Mouse (Mus musculus) intestine, embryonic 14.5 days (tissue): ENCODE results near the gene Cib4. TPM values are rescaled to one million over a fixed set of nuclear protein-coding genes. Genes with fewer than 3 reads are reported as not detected.
A peak's percentile ranks its signal among the peaks of the same experiment; 100 is the strongest.

Source experiments
- ATAC-seq: fragments of 200-750 bp; cut with Nextera tagmentation; replicated peaks from 2 replicates; pipeline ENCODE4 v1.8.0; 2017; ENCODE audit warnings: low read depth, moderate number of reproducible peaks, moderate TSS enrichment, moderate library complexity; ENCODE audit not compliant: low FRiP score, low TSS enrichment
- DNase-seq: peaks from one replicate; pipeline ENCODE4 v3.0.0-alpha.2; 2018; ENCODE audit warnings: low spot score
- H3K27ac ChIP-seq: fragments of 300-500 bp; sonication (generic); 2 replicates; pipeline ENCODE4 v1.5.1; 2014; ENCODE audit warnings: low read depth, mild to moderate bottlenecking, control low read depth
- H3K27me3 ChIP-seq: fragments of 300-500 bp; sonication (generic); replicated peaks from 2 replicates; pipeline ENCODE4 v1.6.1; 2014; ENCODE audit warnings: low read length, control low read depth; ENCODE audit not compliant: control insufficient read depth, insufficient read depth
- H3K36me3 ChIP-seq: fragments of 300-500 bp; sonication (generic); 2 replicates; pipeline ENCODE4 v1.6.1; 2014; ENCODE audit warnings: low read length, control low read depth; ENCODE audit not compliant: control insufficient read depth, insufficient read depth
- H3K4me1 ChIP-seq: fragments of 300-500 bp; sonication (generic); replicated peaks from 2 replicates; pipeline ENCODE4 v1.6.1; 2014; ENCODE audit warnings: low read length, control low read depth, mixed read lengths; ENCODE audit not compliant: control insufficient read depth, insufficient read depth
- H3K4me2 ChIP-seq: fragments of 300-500 bp; sonication (generic); 2 replicates; pipeline ENCODE4 v1.6.1; 2014; ENCODE audit warnings: low read length
- H3K4me3 ChIP-seq: fragments of 300-500 bp; sonication (generic); 2 replicates; pipeline ENCODE4 v1.5.1; 2014; ENCODE audit warnings: low read depth, low read length, control low read depth, mixed read lengths
- H3K9ac ChIP-seq: fragments of 300-500 bp; sonication (generic); 2 replicates; pipeline ENCODE4 v1.6.1; 2014; ENCODE audit warnings: mild to moderate bottlenecking, low read length
- H3K9me3 ChIP-seq: fragments of 300-500 bp; sonication (generic); 2 replicates; pipeline ENCODE4 v1.6.1; 2016; ENCODE audit warnings: low read length, control low read depth; ENCODE audit not compliant: control insufficient read depth
- WGBS: fragments of 180-500 bp; shearing (Covaris S2); extraction: QIAGEN DNeasy Blood & Tissue Kit; methylation state at CpG from one replicate; pipeline ENCODE4 v1.1.7; 2014; 5-methylcytosine and 5-hydroxymethylcytosine counted together
- polyA plus RNA-seq: library from polyadenylated mRNA; unstranded; fragments of >200 nt; fragmentation: Nextera tagmentation; extraction: Ambion mirVana; gene quantifications from 2 replicates; pipeline ENCODE4 v1.2.1, GENCODE M21; 2014

The Cib4 gene
- polyA plus RNA-seq, 1 experiment from 2014 or later: not detected

DNA sequence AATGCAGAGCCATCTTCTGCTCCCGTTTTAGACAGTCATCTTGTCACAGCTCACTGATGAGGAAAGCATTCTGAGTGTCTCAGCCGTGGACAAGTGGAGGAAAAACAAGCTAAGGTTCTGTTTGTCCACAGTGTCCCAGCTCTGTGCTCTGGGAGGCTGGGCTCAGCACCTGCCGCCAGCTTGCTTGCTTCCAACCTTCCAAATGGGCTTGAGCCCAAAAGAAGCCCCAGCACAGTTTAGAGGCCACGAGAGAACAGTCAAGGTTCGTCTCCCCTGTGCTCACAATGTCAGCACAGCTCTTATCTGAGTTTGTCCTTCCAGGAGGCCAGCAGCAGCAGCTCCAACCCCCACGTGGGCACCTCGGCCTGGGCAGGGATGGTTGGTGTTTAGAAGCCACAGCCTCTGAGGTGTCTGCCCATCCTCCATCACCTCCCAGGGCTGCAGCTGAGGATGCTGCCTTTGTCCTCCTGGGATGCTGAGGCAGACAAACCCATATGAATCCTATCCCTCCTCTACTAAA, 9.5 kb downstream of the Cib4 start:
- Histone ChIP-seq H3K27me3 (no peaks in the 10 kb centered on the region), H3K4me3 (no peak overlapping the region), H3K4me1 (no peaks in the 10 kb centered on the region; the same call in 1 of the 2 replicates), H3K9ac (no peak overlapping the region), H3K27ac (no peak overlapping the region), H3K9me3 (no peaks in the 10 kb centered on the region), H3K4me2 (no peak overlapping the region), H3K36me3 (no peaks in the 10 kb centered on the region)
- DNase-seq: no peak
- ATAC-seq: no peak
- WGBS: 52% methylated on average over 7 of the region's 7 CpGs

DNA sequence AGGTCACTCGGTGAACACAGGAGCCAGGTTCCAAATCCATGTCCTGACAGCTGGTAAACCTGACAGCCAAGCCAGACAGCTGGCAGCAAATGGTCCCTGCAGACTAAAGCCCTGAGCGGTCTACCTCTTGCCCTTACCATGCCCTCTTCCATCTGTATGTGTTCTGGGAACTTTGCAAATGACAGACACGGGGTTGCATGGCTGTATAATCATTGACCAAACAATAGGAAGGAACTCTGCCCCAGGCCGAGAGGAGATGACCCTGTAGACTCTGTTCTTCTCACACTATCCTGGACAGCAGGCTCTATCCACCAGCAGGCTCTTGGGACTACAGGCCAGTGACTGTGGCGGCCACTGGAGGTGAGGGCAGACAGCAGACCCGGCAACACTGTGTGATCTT, 11.0 kb downstream of the Cib4 start:
- ATAC-seq: no peak
- Histone ChIP-seq H3K27ac (no peak overlapping the region), H3K27me3 (no peaks in the 10 kb centered on the region)

DNA sequence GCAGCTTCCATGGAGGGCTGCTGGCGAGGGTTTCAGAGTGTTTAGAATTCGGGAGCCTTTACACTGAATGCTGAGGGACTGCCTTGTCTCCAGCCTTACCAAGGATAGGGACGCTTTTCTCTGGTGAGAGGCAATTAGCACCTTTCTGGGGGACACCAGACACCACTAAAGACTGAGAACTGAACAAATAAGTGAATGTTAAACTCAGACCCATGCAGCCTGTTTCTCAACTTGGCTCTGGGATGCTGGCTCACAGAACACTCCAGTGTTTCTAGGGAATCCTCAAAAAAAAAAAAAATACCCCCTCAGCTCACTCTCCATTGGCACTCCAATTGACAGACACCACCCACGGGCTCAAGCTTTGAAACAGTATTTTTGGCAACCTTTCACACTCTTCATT, 16.7 kb downstream of the Cib4 start:
- H3K9ac ChIP-seq: no peak overlapping the region
- H3K36me3 ChIP-seq: no peaks in the 10 kb centered on the region
- no peak overlapping the region for H3K4me3 ChIP-seq
- no peak overlapping the region for H3K27ac ChIP-seq
- 32% methylated on average over 4 of the region's 4 CpGs for WGBS
- no peaks in the 10 kb centered on the region for H3K9me3 ChIP-seq
- H3K4me1 ChIP-seq: peaks cover 17% of the 10 kb centered on the region
- ATAC-seq (no peak), DNase-seq (no peak)
- H3K4me2 ChIP-seq: no peak overlapping the region
- H3K27me3 ChIP-seq: no peaks in the 10 kb centered on the region

More for the DNA sequence above, 11.0 kb downstream of the Cib4 start:
- DNase-seq: no peak
- Histone ChIP-seq H3K4me3 (no peak overlapping the region), H3K9ac (no peak overlapping the region), H3K4me2 (no peak overlapping the region), H3K4me1 (no peaks in the 10 kb centered on the region; the same call in 1 of the 2 replicates), H3K9me3 (no peaks in the 10 kb centered on the region), H3K36me3 (no peaks in the 10 kb centered on the region)
- 68% methylated on average over 6 of the region's 6 CpGs for WGBS

DNA sequence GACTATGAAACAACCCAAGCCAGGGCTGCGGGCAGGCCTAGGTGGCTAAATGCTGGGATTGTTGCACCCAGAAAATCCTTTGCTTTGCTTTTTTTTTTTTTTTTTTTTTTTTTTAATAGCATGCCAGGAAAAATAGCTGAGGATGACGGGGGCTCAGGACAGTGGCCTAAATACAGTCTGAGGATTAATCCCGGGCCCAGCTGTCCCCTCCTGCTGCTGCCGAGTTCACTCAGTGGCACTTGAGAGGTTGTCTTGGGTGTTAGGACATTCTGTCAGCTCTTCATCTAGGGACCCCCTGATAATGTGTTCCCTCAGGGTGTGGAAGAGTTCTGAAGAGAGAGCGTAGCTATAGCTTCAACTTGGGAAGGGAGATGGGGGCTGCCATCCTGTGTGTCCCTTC, 18.5 kb downstream of the Cib4 start:
- WGBS: 73% methylated on average over 5 of the region's 5 CpGs
- ATAC-seq: no peak
- no peaks in the 10 kb centered on the region for H3K27me3 ChIP-seq
- H3K9me3 ChIP-seq: no peaks in the 10 kb centered on the region
- no peak overlapping the region for H3K9ac ChIP-seq
- DNase-seq: no peak
- H3K27ac ChIP-seq: peak overlapping the region; percentile 85
- H3K4me3 ChIP-seq: no peak overlapping the region
- H3K4me1 ChIP-seq: peaks cover 17% of the 10 kb centered on the region
- no peaks in the 10 kb centered on the region for H3K36me3 ChIP-seq
- H3K4me2 ChIP-seq: no peak overlapping the region

DNA sequence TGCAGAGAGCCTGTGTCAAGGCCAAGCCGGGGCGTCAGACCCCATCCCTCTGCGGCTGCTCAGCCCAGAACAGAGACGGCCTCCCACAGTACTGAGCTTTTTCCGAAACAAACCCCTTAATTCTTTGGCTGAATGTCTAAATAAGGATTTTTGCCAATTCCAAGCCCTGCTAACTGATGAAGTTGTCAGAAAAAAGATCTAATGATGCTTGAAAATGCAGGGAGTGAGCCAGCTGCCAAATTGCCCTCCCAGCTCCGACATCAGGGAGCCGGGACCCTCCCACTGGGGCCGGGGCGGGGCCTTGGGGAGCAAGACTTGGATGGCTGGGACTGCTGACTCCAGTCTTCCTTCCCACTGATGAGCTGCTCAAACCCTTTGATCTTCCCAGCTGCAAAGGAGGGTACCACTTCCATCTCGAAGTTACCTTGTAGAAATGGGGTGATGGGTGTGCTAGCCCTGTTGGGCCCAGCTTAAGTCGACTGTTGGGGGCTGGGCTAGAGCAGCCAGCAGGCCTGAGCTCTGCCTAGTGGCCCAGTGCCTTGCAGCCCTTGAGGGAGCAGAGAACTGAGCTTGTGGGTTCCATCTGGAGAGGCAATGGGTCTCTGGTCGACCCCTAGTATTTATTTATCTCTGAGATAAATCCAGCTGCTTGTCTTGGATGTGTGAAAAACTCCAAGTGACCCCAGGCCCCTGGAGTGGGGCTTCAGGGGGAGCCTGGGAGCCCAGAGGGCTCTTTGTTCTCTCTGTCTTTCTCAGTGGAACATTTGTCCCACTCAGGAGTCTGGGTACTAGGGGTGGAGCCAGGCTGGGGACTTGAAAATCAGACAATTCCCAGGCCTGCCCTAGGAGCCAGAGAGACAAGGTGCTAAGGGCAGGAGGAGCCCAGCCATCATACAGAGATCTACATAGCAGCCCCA, 19.5 kb downstream of the Cib4 start:
- peak overlapping the region; percentile 85 for H3K27ac ChIP-seq

DNA sequence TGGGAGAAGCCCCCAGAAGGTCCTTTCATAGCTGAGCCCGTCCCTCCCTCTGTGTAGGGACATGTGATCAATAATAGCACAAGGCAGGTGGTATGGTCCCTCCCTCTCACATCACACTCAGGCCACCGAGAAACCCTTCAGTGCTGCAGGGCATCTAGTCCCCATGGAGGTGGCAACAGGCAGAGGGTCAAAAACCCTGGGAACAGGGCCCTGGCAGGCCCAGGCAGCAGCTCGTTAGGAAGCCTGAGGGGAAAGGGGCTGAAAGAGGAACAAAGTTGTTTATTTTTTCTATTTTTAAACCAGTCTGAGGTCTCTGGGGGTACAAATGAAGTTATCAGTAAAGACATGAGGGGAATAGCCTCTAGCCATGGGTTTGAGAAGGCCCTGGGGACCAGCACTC, 21.4 kb downstream of the Cib4 start:
- 60% methylated on average over 3 of the region's 3 CpGs for WGBS
- H3K9me3 ChIP-seq: no peaks in the 10 kb centered on the region
- no peak overlapping the region for H3K27ac ChIP-seq
- peaks cover 28% of the 10 kb centered on the region for H3K4me1 ChIP-seq
- ATAC-seq (no peak), DNase-seq (no peak)
- H3K27me3 ChIP-seq: no peaks in the 10 kb centered on the region
- H3K36me3 ChIP-seq: no peaks in the 10 kb centered on the region
- H3K4me3 ChIP-seq: no peak overlapping the region
- no peak overlapping the region for H3K4me2 ChIP-seq
- H3K9ac ChIP-seq: no peak overlapping the region

More for the DNA sequence above, 19.5 kb downstream of the Cib4 start:
- H3K4me2 ChIP-seq: no peak overlapping the region
- WGBS: 10% methylated on average over 12 of the region's 12 CpGs
- ATAC-seq (peak; percentile 80), DNase-seq (peak; percentile 72)
- no peaks in the 10 kb centered on the region for H3K27me3 ChIP-seq
- H3K36me3 ChIP-seq: no peaks in the 10 kb centered on the region
- H3K4me3 ChIP-seq: no peak overlapping the region
- H3K4me1 ChIP-seq: peaks cover 17% of the 10 kb centered on the region
- H3K9me3 ChIP-seq: no peaks in the 10 kb centered on the region
- no peak overlapping the region for H3K9ac ChIP-seq

DNA sequence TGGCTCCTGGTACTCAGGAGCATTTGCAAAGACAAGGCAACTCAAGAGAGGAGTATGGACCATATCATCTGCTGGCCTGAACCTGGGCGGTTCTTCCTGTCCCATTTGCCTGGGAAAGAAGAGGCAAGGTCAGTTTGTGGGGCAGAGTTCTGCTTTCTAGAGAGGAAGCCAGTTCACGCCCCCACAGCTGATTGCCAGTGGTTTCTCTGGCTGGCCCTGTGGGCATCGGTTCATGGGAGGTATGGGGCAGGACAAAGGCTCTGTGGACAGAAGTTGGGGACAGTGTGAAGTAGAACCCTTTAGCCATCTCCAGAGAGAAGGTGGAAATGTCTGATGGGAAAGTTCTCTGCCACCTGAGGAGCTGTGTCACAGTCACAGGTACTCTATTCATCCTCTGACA, 22.5 kb downstream of the Cib4 start:
- DNase-seq: no peak

DNA sequence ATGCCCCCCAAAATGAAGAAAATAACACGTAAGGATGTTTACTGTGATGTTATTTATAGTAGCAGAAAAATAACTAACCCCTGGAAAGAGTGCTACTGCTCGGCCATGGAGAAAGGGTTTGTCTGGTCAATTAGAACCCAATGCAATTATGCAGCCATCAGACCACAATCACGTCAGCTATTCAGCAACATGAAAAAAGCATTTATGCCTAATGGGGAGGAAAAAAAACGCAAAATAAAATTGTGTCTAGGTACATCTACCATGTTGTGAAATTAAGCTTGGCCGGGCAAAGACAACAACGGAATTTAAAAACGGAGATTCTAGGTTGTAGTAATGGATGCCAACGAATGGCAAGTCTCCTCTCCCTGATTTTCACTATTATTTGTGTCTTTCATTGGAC, 23.2 kb downstream of the Cib4 start:
- 90% methylated on average over 8 of the region's 8 CpGs for WGBS
- Histone ChIP-seq H3K4me1 (peaks cover 42% of the 10 kb centered on the region), H3K9ac (no peak overlapping the region), H3K27ac (no peak overlapping the region), H3K4me2 (no peak overlapping the region), H3K36me3 (no peaks in the 10 kb centered on the region), H3K27me3 (no peaks in the 10 kb centered on the region), H3K9me3 (no peaks in the 10 kb centered on the region), H3K4me3 (no peak overlapping the region)
- ATAC-seq: no peak
- DNase-seq: no peak

More for the DNA sequence above, 22.5 kb downstream of the Cib4 start:
- no peak overlapping the region for H3K27ac ChIP-seq
- no peaks in the 10 kb centered on the region for H3K36me3 ChIP-seq
- no peak for ATAC-seq
- peaks cover 38% of the 10 kb centered on the region for H3K4me1 ChIP-seq
- no peak overlapping the region for H3K4me2 ChIP-seq
- no peaks in the 10 kb centered on the region for H3K9me3 ChIP-seq
- no peaks in the 10 kb centered on the region for H3K27me3 ChIP-seq
- WGBS: 80% methylated on average over 3 of the region's 3 CpGs
- H3K9ac ChIP-seq: no peak overlapping the region
- H3K4me3 ChIP-seq: no peak overlapping the region
